Mouse (Mus musculus) testis, postnatal 10 days (tissue): ENCODE data around the gene Runx2.

Experiments used
- DNase-seq: peaks from one replicate; pipeline ENCODE4 v3.0.0; 2021; ENCODE audit warnings: low spot score

The Runx2 gene

DNA sequence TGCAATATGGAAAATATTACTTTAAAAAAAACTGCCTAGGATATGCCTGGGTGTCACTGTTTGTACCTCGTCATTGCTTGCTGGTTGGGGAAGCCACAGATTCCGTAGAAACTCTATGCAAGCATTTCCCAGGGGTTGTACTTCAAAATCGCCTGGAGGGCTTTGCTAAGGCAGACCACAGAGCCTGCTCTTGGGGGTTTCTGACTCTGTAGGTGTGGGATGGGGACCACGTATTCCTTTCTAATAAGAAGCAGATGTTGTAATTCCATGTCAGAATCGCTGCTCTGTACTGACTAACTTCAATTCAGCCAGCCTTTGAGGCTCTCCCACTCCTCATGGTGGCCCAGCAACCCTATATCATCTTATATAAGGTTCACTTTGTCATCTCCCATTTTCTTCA is 46.1 kb downstream of the Runx2 start:
- DNase-seq = no peak

GRCm38 (mm10) chr17:44767375-44767774 is 47.2 kb downstream of the Runx2 start:
- DNase-seq = no peak

DNA sequence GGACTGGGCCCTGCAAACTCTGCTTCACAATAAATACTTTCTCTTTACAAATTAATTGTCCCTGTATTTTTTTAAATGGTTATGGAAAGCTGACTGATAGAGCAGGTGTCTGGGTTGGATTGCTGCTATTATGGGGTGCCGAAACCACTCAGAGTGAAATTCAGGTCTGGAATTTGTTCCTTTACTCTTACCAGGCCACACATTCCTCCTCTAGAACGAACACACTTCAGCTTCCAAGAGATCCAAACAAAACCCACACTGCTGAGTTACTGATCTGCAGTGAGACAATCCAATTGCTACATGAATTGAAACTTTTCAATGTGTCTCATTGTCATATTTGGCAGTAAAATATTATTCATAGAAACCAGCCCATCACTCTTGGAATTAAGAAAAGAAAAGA is 47.6 kb downstream of the Runx2 start:
- no peak for DNase-seq

GRCm38 (mm10) chr17:44766318-44766717 is 48.3 kb downstream of the Runx2 start:
- no peak for DNase-seq

DNA sequence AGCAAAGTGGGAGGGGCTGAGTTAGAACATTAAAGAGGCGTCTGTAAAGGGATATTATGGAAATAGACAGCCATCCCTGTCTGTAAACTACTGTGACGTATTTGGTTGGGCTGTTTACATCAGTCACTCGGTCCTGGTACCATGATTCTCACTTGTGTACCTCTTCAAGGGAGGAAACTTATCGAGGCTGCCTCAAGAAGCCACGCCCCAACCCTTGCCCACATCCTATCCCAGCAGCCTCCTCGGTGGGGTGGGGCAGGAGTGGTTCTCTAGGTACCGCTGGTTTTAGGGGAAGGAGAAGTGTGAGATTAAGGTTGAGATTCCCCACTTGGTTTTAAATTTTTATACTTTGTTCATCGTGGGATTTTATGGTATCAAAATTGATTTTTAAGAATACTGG is 69.2 kb downstream of the Runx2 start:
- no peak for DNase-seq

GRCm38 (mm10) chr17:44743780-44744179 is 70.8 kb downstream of the Runx2 start:
- DNase-seq = no peak

DNA sequence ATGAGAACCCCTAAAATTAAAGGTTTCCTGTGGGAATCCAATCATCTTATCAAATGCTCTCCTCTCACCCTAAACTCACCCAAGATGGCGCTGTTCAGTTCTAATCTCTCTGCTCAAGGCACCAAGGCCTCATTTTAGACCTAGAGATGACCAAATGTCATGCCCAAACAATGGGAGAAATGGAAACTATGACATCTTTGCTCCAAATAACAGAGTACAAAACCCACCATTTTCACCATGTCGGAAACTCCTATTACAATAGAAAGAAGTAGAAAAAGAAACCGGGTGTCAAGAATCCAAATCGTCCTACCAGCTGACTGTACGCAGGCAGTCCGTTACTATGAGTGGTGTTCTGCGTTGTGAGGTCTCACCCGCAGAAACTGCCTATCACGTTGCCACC is 72.4 kb downstream of the Runx2 start:
- DNase-seq = no peak

GRCm38 (mm10) chr17:44738121-44738637 is 76.4 kb downstream of the Runx2 start:
- DNase-seq = no peak

- no peak for DNase-seq
Measured at GRCm38 (mm10) chr17:44737275-44738120, 77.1 kb downstream of the Runx2 start.

GRCm38 (mm10) chr17:44735991-44736561 is 78.5 kb downstream of the Runx2 start:
- peak; percentile 70 for DNase-seq

GRCm38 (mm10) chr17:44735223-44735990 is 79.2 kb downstream of the Runx2 start:
- peak; percentile 59 for DNase-seq

GRCm38 (mm10) chr17:44734501-44735222 is 79.9 kb downstream of the Runx2 start:
- DNase-seq = peak; percentile 49

- no peak for DNase-seq
Measured at GRCm38 (mm10) chr17:44733544-44734310, 80.9 kb downstream of the Runx2 start.

- no peak for DNase-seq
Measured at GRCm38 (mm10) chr17:44728464-44728863, 86.1 kb downstream of the Runx2 start.

DNA sequence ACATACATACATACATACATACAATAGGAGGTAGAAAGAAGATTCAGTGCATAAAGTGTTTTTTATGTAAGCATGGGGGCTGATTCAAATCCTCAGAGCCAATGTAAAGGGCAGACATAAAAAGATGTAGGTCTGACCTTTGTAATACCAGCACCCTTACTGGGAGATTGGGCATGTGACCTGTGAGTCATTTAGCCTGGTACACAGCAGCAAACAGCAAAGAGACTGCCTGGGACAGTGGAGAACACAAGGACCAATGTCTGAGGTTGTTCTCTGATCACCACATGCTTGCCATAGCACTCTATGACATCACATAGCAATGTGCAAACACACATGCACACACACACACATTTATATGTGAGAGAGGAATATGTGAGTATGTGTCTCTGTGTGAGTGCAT is 86.9 kb downstream of the Runx2 start:
- DNase-seq = no peak

GRCm38 (mm10) chr17:44724805-44725480 is 89.7 kb downstream of the Runx2 start:
- no peak for DNase-seq

DNA sequence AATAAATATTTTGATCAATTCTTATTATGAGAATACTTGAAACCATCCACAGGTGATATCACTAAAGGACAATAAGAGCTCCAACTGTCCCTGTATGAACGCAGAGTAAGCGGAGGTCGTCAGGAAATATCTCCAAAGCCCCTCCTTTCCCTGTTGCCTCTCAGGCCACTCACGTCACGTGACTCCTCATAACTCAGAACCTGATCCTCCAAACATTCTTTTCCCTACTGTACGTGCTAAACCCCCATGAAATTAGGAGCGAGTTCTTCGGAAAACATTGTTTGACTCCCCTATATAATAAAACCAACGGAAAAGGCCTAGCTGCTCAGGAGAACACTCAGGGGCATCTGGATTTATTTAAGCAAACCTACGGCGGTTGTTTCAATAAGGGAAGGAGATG is 90.3 kb downstream of the Runx2 start:
- no peak for DNase-seq

- DNase-seq = no peak
Measured at GRCm38 (mm10) chr17:44722103-44722792, 92.3 kb downstream of the Runx2 start.

DNA sequence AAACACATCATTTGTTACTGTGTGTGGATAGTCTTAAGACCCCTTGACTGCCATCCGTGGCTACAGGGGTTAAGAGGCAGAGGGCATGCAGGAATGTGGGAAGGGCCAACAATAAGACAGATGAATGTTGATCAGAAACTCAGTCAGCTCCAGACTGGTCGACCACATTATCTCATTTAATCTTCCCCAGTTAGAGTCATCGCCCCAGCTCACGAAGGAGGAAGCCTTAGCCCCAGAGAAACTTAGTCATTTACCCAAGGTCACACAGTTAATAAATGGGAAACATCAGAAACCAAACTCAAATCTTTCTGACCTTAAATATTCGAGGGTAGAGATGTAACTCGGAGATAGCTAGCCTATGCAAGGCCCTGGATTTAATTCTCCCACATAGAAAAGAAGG is 96.0 kb downstream of the Runx2 start:
- no peak for DNase-seq

DNA sequence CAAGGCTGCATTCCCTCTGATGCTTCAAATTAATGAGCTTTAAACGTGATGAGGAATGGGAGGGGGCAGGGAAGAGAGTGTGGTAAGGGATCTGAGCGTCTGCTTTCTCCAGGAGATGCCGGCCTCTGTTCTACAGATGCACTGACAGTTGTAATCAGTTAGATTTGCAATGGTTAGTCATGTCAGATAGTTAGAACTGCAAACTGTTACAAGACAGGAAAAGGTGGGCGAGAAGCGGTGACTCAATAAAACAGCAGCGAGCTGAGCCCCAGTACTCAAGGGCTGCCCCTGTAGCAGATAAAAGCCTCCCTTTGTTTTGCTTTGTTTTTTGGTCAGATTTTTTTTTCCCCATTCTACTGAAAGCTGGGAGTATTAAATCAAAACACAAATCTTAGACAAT is 96.6 kb downstream of the Runx2 start:
- no peak for DNase-seq
